Mouse (Mus musculus): ENCODE measurements around the gene Shkbp1. TPM values are rescaled to one million over a fixed set of nuclear protein-coding genes. Genes with fewer than 3 reads are reported as not detected.
A peak's percentile ranks its signal among the peaks of the same experiment; 100 is the strongest.

Shkbp1 gene
- polyA plus RNA-seq, 1 experiment: 276 TPM

DNA sequence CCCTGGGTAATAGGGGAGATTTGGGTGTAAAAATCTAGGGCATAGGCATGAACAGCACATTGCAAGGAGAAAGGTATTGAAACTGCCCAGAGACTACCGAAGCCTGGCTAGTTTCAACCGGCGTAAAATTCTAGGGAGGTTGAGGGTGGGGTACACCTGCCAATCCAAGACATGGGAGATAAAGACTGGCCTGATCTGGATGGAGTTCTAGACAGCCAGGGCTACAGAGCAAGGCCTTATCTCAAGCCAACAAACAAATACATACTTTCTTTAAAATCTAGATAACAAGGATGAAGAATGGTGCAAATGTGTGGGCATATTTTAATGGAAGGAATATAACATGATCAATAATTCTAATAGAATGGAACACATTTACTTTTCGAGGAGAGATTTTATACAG, 1.0 kb downstream of the Shkbp1 start:
- peak; percentile 43 for TF ChIP-seq GATA1 (IDR thresholded peaks at IDR 0.05; ENCODE audit: low read length)

DNA sequence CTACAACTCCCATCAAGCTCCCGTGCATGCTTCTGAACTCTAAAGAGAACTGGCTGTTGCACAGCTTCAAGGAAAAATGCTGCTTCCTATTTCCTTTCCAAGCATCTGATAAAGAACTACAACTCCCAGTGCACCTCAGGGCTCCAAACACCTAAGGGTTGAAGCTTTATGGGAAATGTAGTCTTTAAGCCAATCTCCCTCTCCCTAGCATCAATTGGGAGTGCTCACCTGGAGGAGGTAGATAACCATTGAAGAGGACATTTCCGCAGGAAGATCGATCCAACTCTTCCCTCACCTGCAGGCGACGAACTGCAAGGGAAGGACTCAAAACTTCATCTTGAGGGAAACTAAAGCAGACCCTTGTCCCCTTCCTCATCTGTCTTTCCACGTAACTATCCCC, 1.7 kb downstream of the Shkbp1 start:
- no peak for TF ChIP-seq GATA1 (IDR thresholded peaks at IDR 0.05; ENCODE audit: low read length)

GRCm38 (mm10) chr7:27345444-27345843, 10.4 kb downstream of the Shkbp1 start:
- TF ChIP-seq GATA1 (IDR thresholded peaks at IDR 0.05; ENCODE audit: low read length): no peak

- no peak for TF ChIP-seq GATA1 (IDR thresholded peaks at IDR 0.05; ENCODE audit: low read length)
Observed at GRCm38 (mm10) chr7:27342595-27342994, 13.2 kb downstream of the Shkbp1 start.

- TF ChIP-seq GATA1 (IDR thresholded peaks at IDR 0.05; ENCODE audit: low read length): no peak
Observed at GRCm38 (mm10) chr7:27339519-27339918, 16.3 kb downstream of the Shkbp1 start.

DNA sequence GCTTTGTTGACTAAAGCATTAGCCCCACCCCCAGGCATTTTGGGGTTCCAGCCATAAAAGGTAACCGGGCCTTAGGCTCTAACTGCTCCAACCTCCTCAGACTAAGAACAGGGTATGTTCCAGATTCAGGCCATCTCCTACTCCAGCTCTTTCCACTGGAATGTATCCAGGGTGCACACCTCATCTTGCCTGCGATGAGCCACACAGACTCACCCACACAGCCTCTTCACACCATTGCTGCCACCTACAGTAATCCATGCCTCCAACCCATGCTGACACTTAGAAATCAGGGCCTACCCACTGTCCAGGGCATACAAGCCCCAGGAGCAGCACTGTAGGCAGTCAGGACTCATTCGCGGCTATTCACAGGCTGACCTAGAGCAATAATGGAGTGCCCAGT, 16.7 kb downstream of the Shkbp1 start:
- TF ChIP-seq GATA1 (IDR thresholded peaks at IDR 0.05; ENCODE audit: low read length): no peak

DNA sequence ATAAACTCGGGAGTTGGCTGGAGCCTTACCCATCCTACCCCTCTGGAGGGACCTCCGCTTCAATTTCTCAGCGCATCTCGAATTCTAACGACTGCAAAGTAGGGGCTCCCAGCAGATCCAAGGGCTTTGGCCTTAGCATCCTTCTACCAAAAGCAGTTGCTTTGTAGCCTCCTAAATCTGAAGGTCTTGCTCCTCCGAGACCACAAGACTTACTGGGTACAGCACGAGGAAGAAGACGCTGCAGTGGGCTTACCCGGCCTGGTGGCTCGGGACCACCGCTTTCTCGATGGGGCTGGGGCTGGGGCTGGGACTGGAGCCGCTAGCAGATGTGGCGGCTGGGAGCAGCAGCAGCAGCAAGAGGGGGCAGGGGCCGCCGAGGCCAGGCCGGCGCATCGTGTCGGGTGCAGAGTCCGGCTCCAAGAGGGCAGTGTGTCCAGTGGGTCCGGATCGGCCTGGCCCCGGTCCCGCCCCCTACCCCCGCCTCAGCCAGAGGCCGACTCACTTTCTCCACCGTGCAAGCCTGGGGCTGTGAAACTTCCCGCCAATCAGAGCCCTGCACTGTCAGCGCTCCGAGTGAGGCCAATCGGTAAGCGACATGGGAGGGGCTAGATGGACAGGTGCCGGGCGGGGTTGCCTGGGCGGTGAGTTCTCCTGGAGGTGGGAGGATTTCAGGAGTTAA, 18.5 kb downstream of the Shkbp1 start, which contains the start of gene Ltbp4:
Ltbp4 (minus strand) TSS at position 518 of the 679 bp plus-strand sequence.
- TF ChIP-seq GATA1 (IDR thresholded peaks at IDR 0.05; ENCODE audit: low read length): no peak

GRCm38 (mm10) chr7:27335928-27336823, 19.6 kb downstream of the Shkbp1 start:
- no peak for TF ChIP-seq GATA1 (IDR thresholded peaks at IDR 0.05; ENCODE audit: low read length)

DNA sequence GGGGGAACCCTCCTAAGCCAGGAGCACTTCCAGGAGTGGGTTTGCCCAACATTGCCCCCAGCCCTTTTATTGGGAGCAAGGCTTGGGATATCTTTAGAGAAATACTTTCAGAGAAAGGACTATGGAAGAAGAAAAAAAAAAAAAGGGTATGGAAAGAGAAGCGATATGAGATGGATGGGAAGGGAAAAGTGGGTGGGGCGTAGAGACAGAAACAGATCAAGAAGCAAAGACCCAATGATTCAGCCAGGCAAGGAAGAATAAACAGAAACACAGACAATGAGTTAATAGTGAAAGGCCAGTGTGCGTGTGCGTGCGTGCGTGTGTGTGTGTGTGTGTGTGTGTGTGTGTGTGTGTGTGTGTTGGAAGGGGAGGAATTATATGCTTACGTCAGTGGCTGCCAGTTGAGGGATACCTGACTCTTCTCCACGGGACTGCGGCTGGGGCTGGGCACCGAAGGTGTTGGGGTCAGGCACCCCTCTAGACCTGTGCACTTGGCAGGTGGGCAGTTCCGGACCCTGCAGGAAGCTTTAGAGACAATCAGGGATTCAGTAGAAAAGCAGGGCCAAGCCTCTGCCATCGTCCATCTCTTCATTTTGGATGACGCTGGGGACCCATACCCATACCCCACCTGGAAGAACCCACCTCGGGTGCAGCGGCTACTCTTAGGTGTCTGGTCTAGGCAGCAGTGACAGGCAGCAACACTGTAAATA, 20.7 kb downstream of the Shkbp1 start:
- TF ChIP-seq GATA1 (IDR thresholded peaks at IDR 0.05; ENCODE audit: low read length): no peak

DNA sequence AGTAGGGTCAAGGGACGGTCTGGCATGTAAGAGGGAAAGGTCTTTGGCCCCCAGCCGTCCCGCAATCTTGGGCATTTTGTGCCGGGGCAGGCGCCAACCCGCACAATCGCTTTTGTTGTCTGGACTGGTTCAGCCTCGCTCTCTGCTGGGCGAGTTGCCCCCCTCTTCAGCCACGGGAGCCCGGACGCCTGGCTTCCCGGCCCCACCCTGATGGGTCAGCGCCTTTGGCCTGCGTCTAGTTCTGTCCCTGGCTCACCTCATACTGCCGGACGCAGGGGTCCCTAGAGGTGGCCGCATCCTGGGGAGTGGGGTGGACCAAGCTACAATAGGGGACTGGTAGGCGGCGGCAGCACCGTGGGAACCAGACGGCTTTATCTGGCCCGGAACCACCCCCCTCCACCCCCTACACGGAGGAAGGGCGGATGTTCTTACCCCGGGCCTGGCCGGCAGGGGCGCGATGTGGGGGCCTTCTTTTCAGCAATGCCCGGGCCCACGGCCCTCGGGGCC, 21.4 kb downstream of the Shkbp1 start:
- TF ChIP-seq GATA1 (IDR thresholded peaks at IDR 0.05; ENCODE audit: low read length): no peak

- TF ChIP-seq GATA1 (IDR thresholded peaks at IDR 0.05; ENCODE audit: low read length): no peak
Observed at GRCm38 (mm10) chr7:27333316-27333941, 22.4 kb downstream of the Shkbp1 start.

GRCm38 (mm10) chr7:27332353-27333199, 23.2 kb downstream of the Shkbp1 start:
- TF ChIP-seq GATA1 (IDR thresholded peaks at IDR 0.05; ENCODE audit: low read length): no peak

GRCm38 (mm10) chr7:27331854-27332253, 24.0 kb downstream of the Shkbp1 start:
- no peak for TF ChIP-seq GATA1 (IDR thresholded peaks at IDR 0.05; ENCODE audit: low read length)

- no peak for TF ChIP-seq GATA1 (IDR thresholded peaks at IDR 0.05; ENCODE audit: low read length)
Observed at GRCm38 (mm10) chr7:27331541-27331851, 24.3 kb downstream of the Shkbp1 start.
